Mouse (Mus musculus) liver, postnatal 0 days (tissue): ENCODE measurements around the gene Gpha2. TPM values are rescaled to one million over a fixed set of nuclear protein-coding genes. Genes with fewer than 3 reads are reported as not detected.

Source experiments
- ATAC-seq: fragments of 200-750 bp; cut with Nextera tagmentation; 2 replicates; pipeline ENCODE4 v1.8.0; 2017; ENCODE audit warnings: mild to moderate bottlenecking, moderate library complexity
- DNase-seq: peaks from one replicate; pipeline ENCODE4 v3.0.0-alpha.2; 2016
- H3K27ac ChIP-seq: fragments of 300-500 bp; sonication (generic); 2 replicates; pipeline ENCODE4 v1.5.1; 2014; ENCODE audit warnings: antibody characterized with exemption, moderate library complexity, mild to moderate bottlenecking, low read depth
- H3K27me3 ChIP-seq: fragments of 300-500 bp; sonication (generic); 2 replicates; pipeline ENCODE4 v1.6.1; 2014; ENCODE audit warnings: low read length, control low read depth, mixed read lengths; ENCODE audit not compliant: insufficient read depth
- H3K36me3 ChIP-seq: fragments of 300-500 bp; sonication (generic); replicated peaks from 2 replicates; pipeline ENCODE4 v1.6.1; 2014; ENCODE audit warnings: mild to moderate bottlenecking, control low read depth, low read length, moderate library complexity, mixed read lengths; ENCODE audit not compliant: insufficient read depth
- H3K4me1 ChIP-seq: fragments of 300-500 bp; sonication (generic); 2 replicates; pipeline ENCODE4 v1.6.1; 2014; ENCODE audit warnings: antibody characterized with exemption, mild to moderate bottlenecking, control low read depth; ENCODE audit not compliant: insufficient read depth
- H3K4me2 ChIP-seq: fragments of 300-500 bp; sonication (generic); 2 replicates; pipeline ENCODE4 v1.6.1; 2014; ENCODE audit warnings: low read depth, mild to moderate bottlenecking, low read length, moderate library complexity, mixed read lengths
- H3K4me3 ChIP-seq: fragments of 300-500 bp; sonication (generic); 2 replicates; pipeline ENCODE4 v1.5.1; 2014; ENCODE audit warnings: low read depth, low read length
- H3K9ac ChIP-seq: fragments of 300-500 bp; sonication (generic); replicated peaks from 2 replicates; pipeline ENCODE4 v1.6.1; 2014; ENCODE audit warnings: mild to moderate bottlenecking, moderate library complexity
- H3K9me3 ChIP-seq: fragments of 300-500 bp; sonication (generic); 2 replicates; pipeline ENCODE4 v1.6.1; 2016; ENCODE audit warnings: mild to moderate bottlenecking, control low read depth, low read length, mixed read lengths
- CTCF ChIP-seq: sonication (generic); IDR thresholded peaks from 2 replicates; pipeline ENCODE4 v1.5.1; 2016; ENCODE audit warnings: antibody characterized with exemption, low read depth
- EP300 ChIP-seq: IDR thresholded peaks from 2 replicates; pipeline ENCODE4 v1.6.1; 2016; ENCODE audit warnings: antibody characterized with exemption, low read depth, mild to moderate bottlenecking
- WGBS: fragments of 180-500 bp; shearing (Covaris S2); extraction: QIAGEN DNeasy Blood & Tissue Kit; methylation state at CpG from one replicate; pipeline ENCODE4 v1.1.7; 2014; ENCODE audit not compliant: insufficient replicate concordance; 5-methylcytosine and 5-hydroxymethylcytosine counted together
- polyA plus RNA-seq: library from polyadenylated mRNA; unstranded; fragments of >200 nt; fragmentation: Nextera tagmentation; extraction: Ambion mirVana; gene quantifications from 2 replicates; pipeline ENCODE4 v1.2.1, GENCODE M21; 2015

Gene Gpha2
- polyA plus RNA-seq, 1 experiment from 2014 or later: not detected

DNA sequence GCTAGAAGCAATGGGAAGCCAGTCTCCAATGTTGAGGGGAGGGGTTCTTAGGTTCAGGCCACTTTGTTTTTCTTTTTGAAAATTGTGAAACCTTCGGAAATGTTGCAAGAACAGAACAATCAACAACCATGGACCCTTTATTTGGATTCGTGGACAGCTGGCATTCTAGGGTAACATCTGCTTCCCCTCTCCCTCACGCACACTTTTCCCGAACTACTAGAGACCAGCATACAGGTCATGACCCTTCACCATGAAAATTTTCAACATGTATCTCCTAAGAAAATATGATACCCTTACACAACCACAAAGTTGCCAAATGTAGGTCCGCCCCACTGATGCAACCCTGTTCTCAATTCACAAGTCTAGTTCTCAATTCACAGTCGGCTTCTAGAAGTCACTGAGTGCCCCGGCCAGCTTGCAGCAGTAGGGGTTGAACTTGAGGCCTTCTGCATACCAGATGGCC, 42.5 kb downstream of the Gpha2 start:
- peak; percentile 57 for ATAC-seq
- DNase-seq: peak; percentile 67
- Histone ChIP-seq H3K4me3 (no peak overlapping the region), H3K36me3 (no peaks in the 10 kb centered on the region), H3K9me3 (no peaks in the 10 kb centered on the region), H3K27me3 (no peaks in the 10 kb centered on the region), H3K9ac (no peak overlapping the region), H3K27ac (peak overlapping the region; percentile 82), H3K4me1 (peaks cover 44% of the 10 kb centered on the region), H3K4me2 (no peak overlapping the region)
- WGBS: 52% methylated on average over 7 of the region's 7 CpGs
- TF ChIP-seq EP300 (peak; percentile 76), CTCF (no peak)

DNA sequence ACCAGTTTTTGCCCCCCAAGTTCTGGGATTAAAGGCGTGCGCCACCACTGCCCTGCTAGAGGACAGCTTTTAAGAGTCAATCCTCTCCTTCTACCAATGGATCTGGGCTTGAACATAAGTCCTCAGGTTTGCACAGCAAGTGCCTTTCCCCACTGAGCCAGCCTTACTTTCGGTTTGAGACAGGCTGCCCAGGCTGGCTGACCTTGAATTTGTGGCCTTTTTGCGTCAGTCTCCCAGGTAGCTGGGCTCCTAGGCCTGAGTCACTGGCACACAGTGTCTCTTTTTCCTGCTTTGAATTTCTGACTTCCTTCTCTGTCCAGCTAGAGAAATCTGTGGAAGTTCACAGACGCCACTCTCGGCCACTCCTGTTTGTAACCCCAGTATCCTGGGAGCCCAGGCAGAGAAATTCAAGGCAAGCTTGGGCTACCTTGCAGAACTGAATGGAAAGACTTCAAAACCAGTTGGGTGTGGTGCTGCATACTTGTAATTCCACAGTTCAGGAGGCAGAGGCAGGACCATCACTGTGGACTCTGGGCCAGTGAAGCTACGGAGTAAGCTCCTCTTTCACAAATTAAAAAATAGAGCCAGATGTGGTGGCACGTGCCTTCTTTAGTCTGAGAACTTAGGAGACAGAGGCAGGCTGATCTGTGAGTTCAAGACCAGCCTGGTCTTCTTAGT, 43.8 kb downstream of the Gpha2 start:
- Histone ChIP-seq H3K4me2 (no peak overlapping the region), H3K4me3 (no peak overlapping the region), H3K27me3 (no peaks in the 10 kb centered on the region), H3K9ac (no peak overlapping the region; the same call in 1 of the 2 replicates), H3K9me3 (no peaks in the 10 kb centered on the region), H3K4me1 (peaks cover 46% of the 10 kb centered on the region), H3K36me3 (no peaks in the 10 kb centered on the region), H3K27ac (peak overlapping the region; percentile 82)
- WGBS: 68% methylated on average over 8 of the region's 8 CpGs
- ATAC-seq: no peak
- TF ChIP-seq EP300: no peak
- no peak for TF ChIP-seq CTCF
- no peak for DNase-seq

DNA sequence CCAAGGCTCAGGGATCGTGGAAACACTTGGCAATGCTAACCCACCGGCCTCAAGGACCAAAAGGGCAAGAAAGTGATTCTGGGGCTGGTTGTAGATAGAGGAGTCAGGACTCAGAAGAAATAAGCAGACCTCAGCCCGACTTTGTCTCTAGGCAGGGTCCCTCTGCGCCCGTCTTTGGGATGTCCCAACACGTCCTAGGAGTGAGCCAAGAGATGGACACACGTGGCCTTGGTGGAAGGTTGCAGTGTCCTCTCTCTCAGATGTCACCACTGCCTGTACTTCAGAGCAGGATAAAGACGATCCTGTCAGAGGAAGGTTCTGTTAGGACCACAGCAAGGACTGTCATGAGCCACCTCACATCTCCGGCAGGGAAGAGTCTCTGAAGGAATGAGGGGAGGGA, 44.5 kb downstream of the Gpha2 start:
- Histone ChIP-seq H3K9me3 (no peaks in the 10 kb centered on the region), H3K36me3 (no peaks in the 10 kb centered on the region), H3K27me3 (no peaks in the 10 kb centered on the region), H3K27ac (peak overlapping the region; percentile 82), H3K4me2 (no peak overlapping the region), H3K9ac (peak overlapping the region; percentile 30; the same call in 1 of the 2 replicates), H3K4me3 (no peak overlapping the region), H3K4me1 (peaks cover 49% of the 10 kb centered on the region)
- DNase-seq (no peak), ATAC-seq (no peak)
- WGBS: 62% methylated on average over 9 of the region's 9 CpGs
- TF ChIP-seq EP300 (no peak), CTCF (no peak)

DNA sequence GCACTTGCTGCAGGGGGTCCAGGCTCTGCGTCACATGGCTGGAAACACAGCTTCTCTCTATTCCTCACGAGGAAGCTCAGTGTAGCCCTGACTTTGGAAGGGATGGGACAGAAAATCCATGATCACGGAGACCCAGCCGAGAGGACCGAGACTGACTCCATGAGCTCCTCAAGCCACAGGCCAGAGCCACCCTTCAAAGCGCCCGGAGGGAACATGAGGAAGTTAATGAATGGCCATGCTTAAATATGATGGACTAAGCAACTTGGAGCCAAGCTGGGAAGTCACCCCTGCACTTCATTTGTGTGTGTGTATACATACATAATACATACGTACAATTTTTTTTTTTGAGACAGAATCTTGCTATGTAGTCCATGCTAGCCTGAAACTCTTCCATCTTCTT, 45.0 kb downstream of the Gpha2 start:
- Histone ChIP-seq H3K9ac (peak overlapping the region; percentile 30; the same call in 1 of the 2 replicates), H3K4me2 (no peak overlapping the region), H3K36me3 (no peaks in the 10 kb centered on the region), H3K4me3 (no peak overlapping the region), H3K27me3 (no peaks in the 10 kb centered on the region), H3K27ac (peak overlapping the region; percentile 82), H3K9me3 (no peaks in the 10 kb centered on the region), H3K4me1 (peaks cover 54% of the 10 kb centered on the region)
- DNase-seq (no peak), ATAC-seq (no peak)
- WGBS: 58% methylated on average over 8 of the region's 8 CpGs
- no peak for TF ChIP-seq EP300
- TF ChIP-seq CTCF: no peak

DNA sequence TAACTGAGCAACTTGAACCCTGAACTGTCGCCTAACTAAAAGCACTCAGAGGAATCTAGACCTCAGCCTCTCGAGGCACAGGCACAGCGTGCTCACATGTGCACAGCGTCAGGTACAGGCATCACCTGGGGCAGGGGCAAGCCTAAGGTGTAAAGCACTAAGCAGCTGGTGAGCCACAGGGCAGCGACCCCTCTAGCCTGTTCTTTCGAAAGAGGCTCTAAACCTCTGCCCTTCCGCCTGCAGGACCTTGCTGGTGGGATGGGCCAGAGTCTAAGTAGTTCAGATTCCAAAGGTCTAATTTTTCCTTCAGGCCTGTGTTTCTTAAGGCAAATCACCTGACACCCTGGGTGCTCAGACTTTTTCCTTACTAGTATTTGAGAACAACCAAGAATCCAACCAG, 45.9 kb downstream of the Gpha2 start:
- Histone ChIP-seq H3K9me3 (no peaks in the 10 kb centered on the region), H3K36me3 (no peaks in the 10 kb centered on the region), H3K4me3 (no peak overlapping the region), H3K27me3 (no peaks in the 10 kb centered on the region), H3K4me2 (no peak overlapping the region), H3K4me1 (peaks cover 55% of the 10 kb centered on the region), H3K27ac (0 out of 2 replicates have a peak overlapping the region, but pooled peaks have one; percentile 45), H3K9ac (no peak overlapping the region)
- TF ChIP-seq CTCF: no peak
- TF ChIP-seq EP300: no peak
- WGBS: 61% methylated on average over 7 of the region's 7 CpGs
- ATAC-seq (no peak), DNase-seq (no peak)

DNA sequence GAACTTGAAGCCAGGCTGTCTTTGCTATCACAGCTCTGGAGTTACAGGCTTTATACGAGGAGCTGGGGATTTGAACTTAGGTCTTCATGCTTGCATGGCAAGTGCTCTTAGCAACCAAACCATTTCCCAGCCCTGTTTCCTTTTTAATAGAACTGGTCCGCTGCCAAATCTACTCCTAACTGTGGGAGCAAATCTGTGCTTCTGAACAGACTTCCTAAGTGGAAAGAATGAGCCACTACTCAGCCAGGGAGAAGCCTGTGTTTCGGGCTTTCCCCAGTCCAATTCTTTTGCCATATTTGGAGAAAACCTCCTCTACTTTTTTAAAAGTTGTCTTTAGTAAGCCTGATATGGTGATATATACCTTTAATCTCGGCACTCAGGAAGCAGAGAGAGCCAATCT, 46.6 kb downstream of the Gpha2 start:
- peaks cover 56% of the 10 kb centered on the region for H3K4me1 ChIP-seq
- ATAC-seq: no peak
- no peak for DNase-seq

More for the DNA sequence above, 46.6 kb downstream of the Gpha2 start:
- Histone ChIP-seq H3K9me3 (no peaks in the 10 kb centered on the region), H3K4me3 (no peak overlapping the region), H3K27me3 (no peaks in the 10 kb centered on the region), H3K27ac (no peak overlapping the region), H3K36me3 (no peaks in the 10 kb centered on the region), H3K4me2 (no peak overlapping the region), H3K9ac (no peak overlapping the region)
- 79% methylated on average over 4 of the region's 4 CpGs for WGBS
- TF ChIP-seq EP300 (no peak), CTCF (no peak)
